Mouse (Mus musculus): ENCODE measurements around the gene Clec10a.

DNA sequence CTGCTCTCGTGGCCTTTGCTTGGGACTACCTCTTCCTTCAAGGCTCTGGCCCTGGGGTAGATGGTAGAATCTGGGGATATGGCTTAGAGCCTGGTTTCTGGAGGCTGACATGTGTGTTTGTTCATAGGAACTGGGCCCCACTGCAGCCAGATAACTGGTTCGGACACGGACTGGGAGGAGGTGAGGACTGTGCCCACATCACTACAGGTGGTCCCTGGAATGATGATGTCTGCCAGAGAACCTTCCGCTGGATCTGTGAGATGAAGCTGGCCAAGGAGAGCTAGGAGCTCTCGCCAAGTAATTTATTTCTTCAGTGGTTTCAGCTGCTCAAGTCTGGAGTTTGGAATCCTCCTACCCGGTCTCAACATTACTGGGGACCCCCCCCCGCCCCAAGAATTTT is 14.3 kb downstream of the Clec10a start:
- TF ChIP-seq CTCF (IDR thresholded peaks at IDR 0.05; ENCODE audit: low read depth, low read length) (no peak), POLR2A (IDR thresholded peaks at IDR 0.05; ENCODE audit: borderline replicate concordance, low read depth, low read length) (no peak)

Measured in bone marrow macrophage, adult 2 months (primary cell).